Mouse (Mus musculus): ENCODE data around the gene Gfra1.

The Gfra1 gene

DNA sequence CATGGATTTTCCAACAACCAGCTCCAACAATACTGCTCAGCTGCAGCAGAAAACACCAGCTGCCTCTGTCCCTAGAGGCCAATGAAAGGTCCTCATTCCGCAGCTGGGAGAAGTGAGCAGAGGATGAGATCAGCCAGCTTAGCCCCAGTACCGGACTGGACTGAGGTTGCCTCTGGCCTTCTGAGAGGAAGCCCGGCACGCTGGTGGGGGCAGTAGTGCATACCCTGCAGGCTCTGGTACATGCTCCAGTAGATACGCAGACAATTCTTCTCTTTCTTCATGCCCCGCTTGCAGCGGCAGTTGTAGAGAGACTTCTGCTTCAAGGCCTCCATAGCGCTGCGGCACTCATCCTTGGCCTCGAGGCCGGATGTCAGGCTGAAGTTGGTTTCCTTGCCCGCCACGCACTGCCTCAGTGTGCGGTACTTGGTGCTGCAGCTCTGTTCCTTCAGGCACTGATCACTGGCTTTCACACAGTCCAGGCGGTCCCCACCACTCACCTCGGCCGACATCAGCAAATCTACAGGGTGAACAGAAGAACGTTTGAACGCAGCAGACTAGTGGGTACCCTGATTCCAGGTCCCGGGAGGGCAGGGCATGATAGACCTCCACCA, 2.7 kb downstream of the Gfra1 start:
- TF ChIP-seq GATA4 (IDR thresholded peaks at IDR 0.05; ENCODE audit: insufficient replicate concordance, low read length), result no peak

DNA sequence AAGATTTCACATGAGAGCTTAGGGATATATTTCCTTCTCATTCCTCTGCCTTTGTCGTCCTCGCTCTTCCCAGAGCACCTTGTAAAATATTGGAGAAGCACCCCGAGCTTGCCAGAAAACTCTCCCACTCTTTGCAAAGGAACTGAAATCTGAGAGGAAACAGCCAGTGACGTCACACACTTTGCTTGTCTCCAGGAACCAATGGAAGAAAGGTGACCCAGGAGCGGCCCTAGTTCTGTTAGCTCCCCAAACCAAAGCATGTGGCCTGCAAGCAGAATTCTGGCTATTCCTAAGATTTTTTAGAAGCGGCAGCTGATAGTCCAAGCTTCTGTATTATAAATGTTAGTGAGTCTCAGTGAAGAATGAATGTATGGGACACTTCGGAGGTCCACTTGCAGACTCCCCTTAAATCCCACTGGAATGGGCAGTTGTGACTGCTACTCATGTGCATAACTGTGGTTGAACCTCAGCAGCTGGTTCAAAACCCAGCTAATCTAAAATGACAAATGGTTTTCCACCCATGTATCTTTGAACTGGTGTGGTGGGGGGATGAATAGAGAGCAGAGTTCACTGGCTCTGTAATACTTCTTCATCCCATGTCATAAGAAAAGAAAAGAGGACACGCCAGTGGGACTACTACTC, 3.4 kb downstream of the Gfra1 start:
- no peak for TF ChIP-seq GATA4 (IDR thresholded peaks at IDR 0.05; ENCODE audit: insufficient replicate concordance, low read length)

DNA sequence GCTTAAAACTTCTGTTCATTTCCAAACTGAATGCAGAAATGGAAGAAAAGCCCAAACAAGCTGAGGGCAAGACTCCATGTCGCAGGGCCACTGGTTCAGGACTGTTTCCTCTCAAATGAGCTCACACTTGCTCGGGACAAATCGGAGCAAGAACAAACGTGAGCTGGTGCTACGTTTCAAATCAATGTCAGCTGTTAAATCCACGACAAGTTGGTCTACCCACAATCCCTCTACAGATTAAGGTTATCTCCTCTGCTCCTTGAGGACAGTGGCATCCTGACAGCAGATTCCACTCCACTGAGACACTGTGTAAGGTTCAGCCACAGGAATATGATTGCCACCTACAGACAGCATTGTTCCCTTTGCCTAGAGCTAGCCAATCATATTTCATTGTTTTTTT, 4.4 kb downstream of the Gfra1 start:
- TF ChIP-seq GATA4 (IDR thresholded peaks at IDR 0.05; ENCODE audit: insufficient replicate concordance, low read length), result no peak

DNA sequence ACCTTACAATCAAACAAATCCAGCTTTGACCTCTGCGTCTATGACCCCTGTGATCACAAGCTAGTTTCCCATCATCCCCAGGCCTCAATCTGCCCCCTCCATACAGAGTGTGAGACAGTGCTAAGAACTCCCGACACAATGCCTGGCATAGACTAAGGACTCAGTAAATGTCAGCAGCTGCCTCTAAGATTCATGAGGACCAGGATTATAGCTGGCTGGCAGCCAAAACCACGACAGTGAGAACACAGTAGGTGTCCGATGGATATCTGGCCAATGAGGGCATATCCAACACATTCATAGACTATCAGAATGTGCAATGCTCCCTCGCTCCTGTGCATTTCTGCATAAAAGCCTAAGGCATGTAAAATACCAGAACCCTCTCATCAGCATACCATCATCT, 5.0 kb downstream of the Gfra1 start:
- TF ChIP-seq GATA4 (IDR thresholded peaks at IDR 0.05; ENCODE audit: insufficient replicate concordance, low read length), result no peak

DNA sequence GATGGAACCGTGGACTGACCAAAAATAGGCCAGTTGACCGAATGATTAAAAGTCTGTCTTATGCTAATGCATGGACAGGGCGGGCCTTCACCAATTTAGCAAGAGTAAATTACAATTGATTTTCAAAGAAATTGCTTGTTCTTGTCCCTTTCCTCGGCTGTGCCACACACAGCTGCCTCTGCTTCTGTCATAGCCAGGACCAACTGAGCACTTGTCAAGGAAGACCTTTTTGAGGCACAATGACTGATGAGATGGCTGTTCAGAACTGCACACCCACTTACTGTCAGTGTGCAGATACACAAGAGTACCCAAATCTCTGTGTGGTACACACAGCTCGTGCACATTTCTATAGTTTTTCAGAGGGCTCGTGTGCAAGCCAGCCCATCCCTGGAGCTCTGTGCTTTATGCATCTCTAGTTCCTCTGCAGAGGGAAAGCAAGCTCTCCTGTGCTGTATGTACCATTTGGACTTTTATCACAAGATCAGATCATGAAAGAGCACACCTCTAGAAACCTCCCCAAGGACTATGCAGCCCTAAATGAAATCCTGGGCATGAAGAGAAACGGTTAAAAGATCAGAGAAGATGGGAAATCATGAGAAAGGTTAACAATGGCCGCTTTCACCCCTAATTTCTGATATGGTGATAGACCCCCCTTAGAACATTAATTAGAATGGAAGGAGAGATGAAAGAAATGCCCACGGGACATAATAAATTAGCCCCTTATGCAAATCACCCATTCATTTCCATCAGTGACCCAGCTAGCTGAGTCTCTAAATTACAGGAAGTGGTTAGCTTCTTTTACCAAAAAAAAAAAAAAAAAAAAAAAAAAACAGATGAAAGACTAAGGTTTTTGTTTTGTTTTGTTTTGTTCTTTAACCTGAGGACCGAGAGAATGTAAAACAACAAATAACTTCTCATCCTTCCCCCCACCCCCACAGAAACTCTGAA, 12.7 kb downstream of the Gfra1 start:
- no peak for TF ChIP-seq GATA4 (IDR thresholded peaks at IDR 0.05; ENCODE audit: insufficient replicate concordance, low read length)

DNA sequence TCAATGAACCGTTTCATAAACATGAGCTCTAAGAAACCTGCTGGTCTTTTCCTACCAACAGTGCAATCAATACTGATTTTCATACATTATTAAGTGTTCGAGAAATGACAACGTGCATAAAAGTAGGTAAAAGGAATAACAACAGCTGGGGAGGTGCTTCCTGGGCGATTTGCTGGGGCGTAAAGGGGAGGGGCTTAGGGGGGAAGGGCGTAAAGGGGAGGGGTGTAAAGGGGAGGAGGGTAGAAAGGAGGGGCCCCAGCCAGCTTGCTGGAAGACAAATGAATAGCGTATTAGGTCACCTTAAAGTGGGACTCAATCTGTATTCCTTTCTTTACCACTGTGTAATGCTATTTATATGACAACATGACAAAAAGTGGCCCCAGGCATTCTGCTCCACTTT, 13.9 kb downstream of the Gfra1 start:
- no peak for TF ChIP-seq GATA4 (IDR thresholded peaks at IDR 0.05; ENCODE audit: insufficient replicate concordance, low read length)

DNA sequence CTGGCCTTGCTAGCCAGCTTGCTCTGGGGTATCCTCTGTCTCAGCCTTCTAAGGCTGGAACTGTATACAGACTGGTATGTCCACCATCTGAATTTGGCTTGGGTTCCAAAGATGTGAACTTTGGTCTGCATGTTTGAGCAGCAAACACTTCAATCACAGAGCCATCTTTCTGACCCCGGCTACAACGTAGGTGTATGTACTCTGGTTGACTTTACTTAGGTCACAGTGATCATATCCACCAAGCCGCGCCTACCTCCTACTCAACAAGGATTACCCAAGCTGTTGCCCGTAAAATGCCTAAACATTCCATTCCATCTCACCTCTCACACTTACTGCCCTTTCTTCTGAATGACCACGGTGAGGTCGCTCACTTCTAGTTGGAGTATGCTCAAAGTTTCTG, 14.5 kb downstream of the Gfra1 start:
- no peak for TF ChIP-seq GATA4 (IDR thresholded peaks at IDR 0.05; ENCODE audit: insufficient replicate concordance, low read length)

DNA sequence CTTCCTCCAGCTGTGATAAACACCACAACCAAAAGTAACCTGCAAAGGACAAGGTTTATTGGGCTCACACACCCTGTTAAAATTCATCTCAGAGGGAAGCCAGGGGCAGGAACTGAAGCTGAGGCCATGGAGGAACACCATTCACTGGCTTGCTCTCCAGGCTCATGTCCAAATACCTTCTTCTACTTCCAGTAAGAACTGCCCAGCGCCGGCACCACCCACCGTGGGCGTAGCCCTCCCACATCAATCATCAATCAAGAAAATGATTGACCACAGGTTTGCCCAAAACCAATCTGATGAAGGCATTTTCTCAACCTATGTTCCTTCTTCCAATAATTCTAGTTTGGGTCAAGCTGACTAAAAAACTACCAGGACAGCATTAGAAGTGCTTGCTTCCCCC, 16.9 kb downstream of the Gfra1 start:
- TF ChIP-seq GATA4 (IDR thresholded peaks at IDR 0.05; ENCODE audit: insufficient replicate concordance, low read length), result no peak

DNA sequence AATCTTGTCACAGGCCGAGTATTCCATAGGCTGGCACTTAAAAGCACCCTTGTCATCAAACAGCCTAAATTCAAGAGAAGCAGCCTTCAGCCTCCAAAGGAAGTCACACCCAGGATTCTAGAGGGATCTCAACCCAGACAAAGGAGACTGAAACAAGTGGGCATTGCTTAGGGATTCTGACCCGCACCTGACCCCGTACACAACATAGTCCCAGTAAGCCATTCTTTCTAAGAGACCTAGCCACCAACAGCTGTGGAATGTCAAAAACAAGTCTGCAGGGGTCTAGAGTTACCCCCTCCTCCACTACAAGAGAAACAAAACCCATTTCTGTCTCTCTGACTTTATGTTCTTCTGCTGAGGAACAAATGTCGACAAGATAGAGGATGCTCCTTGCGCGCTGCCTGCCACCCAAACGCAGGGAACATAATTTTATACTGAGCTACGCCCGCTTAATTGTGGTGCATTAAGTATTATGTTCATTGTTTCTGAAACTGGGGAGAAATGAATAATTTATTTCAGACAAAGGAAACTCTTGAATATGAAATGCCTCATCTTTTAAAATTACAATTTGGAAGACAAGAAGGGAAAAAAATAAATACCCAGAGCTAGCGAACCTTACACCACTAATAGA, 18.2 kb downstream of the Gfra1 start:
- no peak for TF ChIP-seq GATA4 (IDR thresholded peaks at IDR 0.05; ENCODE audit: insufficient replicate concordance, low read length)

DNA sequence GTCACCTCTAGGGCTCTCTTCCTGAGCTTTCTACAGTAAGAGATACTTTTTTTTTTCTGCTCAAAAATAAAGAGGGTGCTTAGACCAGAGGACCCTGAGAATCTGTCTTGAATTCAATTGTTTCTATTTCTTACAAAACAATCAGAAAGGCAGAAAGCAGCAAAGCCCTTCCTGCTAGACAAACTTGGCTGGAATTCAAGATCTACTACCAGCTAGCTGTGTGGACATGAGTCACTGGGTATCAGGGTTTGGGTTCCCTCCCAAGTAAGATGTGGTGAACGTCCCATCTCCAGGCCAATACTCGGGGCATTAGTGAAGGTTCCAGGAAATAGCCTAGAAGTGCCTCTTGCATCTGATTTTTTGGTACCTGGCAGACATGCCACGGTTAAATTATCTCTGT, 18.8 kb downstream of the Gfra1 start:
- TF ChIP-seq GATA4 (IDR thresholded peaks at IDR 0.05; ENCODE audit: insufficient replicate concordance, low read length), result no peak

DNA sequence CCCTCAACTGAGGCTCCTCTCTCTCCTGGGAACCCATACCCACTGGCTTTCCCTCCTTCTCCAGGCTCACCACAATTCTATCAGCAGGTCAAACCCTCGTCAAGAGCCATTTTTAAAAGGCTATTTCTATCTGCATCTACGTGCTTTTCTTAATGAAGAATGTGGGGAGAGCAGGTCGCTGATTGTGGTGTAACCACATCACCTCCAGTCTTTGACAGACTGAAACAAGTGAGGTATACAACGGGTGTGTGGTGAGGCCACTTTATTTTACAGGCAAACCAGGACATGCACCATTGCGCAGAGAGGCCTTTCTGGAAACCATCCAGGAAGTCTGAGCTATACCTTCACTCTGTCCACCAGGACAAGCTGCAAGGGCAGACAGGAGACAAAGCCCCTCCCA, 19.8 kb downstream of the Gfra1 start:
- no peak for TF ChIP-seq GATA4 (IDR thresholded peaks at IDR 0.05; ENCODE audit: insufficient replicate concordance, low read length)

DNA sequence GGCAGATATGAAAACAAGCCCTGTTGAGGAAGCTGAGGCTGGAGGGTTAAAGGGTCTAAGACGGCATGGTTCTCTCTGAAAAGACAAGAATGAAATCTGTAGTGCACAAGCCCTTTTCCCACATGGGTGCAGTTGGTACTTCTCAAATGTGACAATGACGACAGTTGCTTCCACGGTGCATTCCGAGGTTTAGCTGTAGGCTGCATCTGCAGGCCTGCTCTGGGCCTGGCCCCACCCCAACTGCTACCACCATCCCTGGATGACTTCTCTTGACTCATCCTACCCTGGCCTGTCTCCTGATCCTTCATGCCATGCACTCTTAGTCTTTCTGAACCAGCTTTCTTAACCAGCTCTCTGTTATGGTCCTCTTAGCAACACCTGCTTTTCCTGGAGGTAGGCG, 22.9 kb downstream of the Gfra1 start:
- TF ChIP-seq GATA4 (IDR thresholded peaks at IDR 0.05; ENCODE audit: insufficient replicate concordance, low read length), result no peak

DNA sequence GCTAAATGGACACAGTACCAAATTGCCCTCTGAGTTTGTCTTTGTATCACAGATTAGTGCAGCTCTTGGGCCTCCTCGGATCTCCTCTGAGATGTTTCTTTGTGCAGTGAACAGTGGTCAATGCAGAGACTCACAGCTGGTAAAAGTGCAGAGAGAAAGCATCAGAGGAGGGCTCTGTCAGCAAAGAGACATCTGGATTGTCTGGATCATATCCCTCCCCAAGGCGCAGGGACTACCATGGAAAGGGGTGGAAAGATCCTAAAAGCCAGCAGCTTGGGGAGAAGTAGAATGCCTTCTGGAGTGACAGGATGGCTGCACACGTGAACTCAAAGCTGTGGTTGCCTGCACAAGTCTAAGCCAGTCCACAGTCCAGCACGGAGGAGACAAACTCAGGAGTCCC, 27.2 kb downstream of the Gfra1 start:
- TF ChIP-seq GATA4 (IDR thresholded peaks at IDR 0.05; ENCODE audit: insufficient replicate concordance, low read length), result no peak

DNA sequence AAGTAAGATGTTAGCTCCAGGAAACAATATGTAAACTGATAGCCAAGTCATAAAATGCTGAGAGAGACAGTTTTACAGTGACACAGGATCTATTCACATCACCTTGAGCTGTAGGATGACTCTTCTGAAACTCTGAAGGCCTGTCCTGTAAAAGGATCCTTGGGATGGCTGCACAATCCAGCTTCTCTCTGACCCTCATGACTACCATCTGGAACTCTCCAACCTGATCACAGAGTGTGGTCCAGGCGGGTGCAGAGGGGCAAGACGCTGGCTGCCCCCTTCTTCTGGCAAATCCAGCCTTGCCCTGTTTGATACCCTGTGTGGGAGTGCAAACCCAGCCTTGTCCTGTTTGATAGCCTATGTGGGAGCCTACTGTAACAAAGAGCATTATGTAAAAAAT, 28.4 kb downstream of the Gfra1 start:
- TF ChIP-seq GATA4 (IDR thresholded peaks at IDR 0.05; ENCODE audit: insufficient replicate concordance, low read length), result no peak

DNA sequence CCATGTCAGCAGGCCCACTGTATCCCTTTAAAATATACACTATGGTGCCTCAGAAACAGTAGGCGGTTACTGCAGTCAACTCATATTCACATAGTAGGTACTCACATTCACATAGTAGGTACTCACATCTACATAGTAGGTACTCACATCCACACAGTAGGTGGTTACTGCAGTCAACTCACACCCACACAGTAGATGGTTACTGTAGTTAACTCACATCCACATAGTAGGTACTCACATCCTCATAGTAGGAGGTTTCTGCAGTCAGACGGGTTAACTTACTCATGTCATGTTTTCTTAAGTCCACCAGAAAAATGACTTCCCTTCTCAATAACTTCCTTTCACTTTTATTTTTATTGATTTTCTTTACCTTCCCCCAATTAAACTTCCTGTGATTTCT, 30.8 kb downstream of the Gfra1 start:
- TF ChIP-seq GATA4 (IDR thresholded peaks at IDR 0.05; ENCODE audit: insufficient replicate concordance, low read length), result no peak

DNA sequence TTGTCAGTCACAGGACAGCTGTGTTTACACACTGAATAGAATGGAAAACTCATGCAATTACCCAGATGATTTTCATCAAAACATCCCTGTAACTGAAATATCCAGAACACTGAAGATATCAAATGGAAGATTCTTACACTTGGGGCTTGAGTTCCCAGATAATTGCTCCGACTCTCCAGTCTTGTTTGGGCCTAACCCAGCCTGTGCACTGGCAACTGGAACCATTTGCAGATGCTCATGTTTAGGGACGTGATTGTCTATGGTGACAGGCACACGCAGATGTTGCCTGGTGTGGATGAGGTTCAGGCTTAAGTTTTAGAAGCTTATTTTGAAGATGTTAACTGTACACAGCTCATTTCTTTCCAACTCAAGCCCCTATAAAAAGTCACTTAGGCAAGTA, 31.5 kb downstream of the Gfra1 start:
- TF ChIP-seq GATA4 (IDR thresholded peaks at IDR 0.05; ENCODE audit: insufficient replicate concordance, low read length), result no peak
